Mouse (Mus musculus) spleen, postnatal 4 days (tissue): ENCODE results near the gene Hlcs.

ENCODE experiments used
- DNase-seq, 2 experiments: peaks; one replicate each; pipeline ENCODE4 v3.0.0; 2022; ENCODE audit warnings: low spot score in 2 of 2

The Hlcs gene

DNA sequence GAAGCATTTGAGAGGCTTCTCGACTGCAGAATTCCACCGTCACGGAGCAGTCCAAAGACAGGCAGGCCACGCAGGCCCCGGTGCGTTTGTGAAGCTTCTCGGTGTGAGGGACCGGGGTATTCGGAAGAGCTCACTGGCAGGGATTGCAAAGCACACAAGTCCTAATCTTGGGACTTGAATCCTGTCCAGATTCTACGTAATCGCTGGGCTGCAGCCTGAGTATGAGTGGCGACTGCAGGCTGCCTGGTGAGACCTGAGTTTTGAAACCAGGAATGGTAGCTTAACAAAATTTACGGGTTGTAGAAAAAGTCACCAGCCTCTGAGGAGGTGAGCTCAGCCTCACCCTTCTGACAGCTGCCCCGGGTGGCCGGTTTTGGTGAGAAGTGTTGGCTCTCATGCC, 64.7 kb downstream of the Hlcs start:
- no peak for DNase-seq

- no peak for DNase-seq
Measured at GRCm38 (mm10) chr16:94246976-94247375, 66.4 kb downstream of the Hlcs start.

GRCm38 (mm10) chr16:94246058-94246784, 67.2 kb downstream of the Hlcs start:
- DNase-seq = peak in 1 of 2 experiments; percentile 44

DNA sequence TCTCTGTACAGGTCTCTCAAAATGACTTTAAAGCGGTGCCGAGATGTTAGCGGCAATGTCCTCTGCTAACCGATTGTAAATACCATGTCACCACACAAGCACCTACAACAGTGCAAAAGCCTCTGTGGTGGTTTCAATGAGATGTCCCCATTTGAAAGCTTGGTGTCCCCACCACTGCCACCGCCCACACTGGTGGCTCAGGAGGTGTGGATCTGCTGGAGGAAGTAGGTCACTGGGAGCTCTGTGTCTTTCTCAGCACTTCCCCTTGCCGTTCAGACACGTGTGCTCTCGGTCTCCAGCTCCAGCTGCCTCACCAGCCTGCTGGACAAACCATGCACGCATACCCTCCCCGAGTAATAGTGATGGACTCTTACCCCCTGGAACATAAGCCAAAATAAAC, 72.2 kb downstream of the Hlcs start:
- peak in 1 of 2 experiments; percentile 42 for DNase-seq

GRCm38 (mm10) chr16:94240190-94240589, 73.2 kb downstream of the Hlcs start:
- DNase-seq = no peak

DNA sequence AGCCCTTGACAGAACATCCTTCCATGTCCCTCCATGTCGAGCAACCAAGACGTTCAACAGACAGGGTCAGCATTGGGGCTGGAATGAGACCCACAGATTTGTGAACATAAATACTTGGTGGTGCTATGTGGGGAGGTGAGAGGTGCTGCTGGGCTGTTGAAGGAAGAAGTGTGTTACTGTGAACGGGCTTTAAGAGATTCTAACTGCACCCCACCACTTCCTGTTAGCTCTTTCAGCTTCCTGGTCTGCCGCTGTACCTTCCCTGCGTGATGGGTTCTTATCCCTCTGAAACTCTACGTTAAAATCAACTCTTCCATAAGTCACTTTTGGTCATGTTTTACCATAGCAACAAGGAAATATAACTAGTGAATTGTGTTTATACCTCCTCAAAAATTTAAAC, 73.8 kb downstream of the Hlcs start:
- no peak for DNase-seq

GRCm38 (mm10) chr16:94239146-94239545, 74.2 kb downstream of the Hlcs start:
- DNase-seq = no peak

DNA sequence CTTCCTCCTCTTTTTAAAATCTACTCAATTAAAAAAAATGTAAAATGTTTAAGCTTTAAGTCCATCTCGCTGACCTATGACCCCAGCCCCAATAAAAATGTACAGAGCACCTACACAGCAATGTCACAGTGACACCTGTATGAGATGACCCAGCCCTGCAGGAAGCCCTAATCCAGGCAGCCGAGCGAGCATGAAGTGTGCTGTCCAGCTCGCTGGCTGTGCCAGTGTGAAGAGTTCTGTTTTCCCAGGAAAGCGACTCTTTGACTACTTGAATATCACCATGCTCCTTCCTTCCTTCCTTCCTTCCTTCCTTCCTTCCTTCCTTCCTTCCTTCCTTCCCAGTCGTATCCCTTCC, 76.3 kb downstream of the Hlcs start:
- no peak for DNase-seq

GRCm38 (mm10) chr16:94236226-94237129, 76.9 kb downstream of the Hlcs start:
- DNase-seq = no peak

GRCm38 (mm10) chr16:94235718-94236117, 77.7 kb downstream of the Hlcs start:
- DNase-seq = no peak

GRCm38 (mm10) chr16:94234202-94234601, 79.2 kb downstream of the Hlcs start:
- DNase-seq = no peak

GRCm38 (mm10) chr16:94230909-94231575, 82.3 kb downstream of the Hlcs start:
- no peak for DNase-seq

DNA sequence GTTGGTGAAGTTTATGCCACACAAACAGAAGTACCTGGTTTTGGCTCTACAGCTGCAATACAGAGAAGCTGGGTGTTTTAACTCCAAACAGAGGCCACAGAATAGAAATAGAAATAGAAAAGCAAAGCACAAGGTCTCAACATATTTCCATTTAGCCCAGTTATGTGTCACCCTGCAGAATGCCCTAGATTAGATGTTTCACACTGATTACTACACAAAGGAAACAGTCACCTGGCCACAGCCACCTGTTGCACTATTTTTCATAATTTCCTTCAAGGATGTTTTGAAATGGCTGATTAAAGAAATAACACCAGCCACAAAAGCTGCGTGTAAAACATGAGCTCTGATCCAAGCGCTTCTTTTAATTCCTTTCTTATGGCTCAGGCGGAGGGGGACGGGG, 82.9 kb downstream of the Hlcs start:
- DNase-seq = no peak

- no peak for DNase-seq
Measured at GRCm38 (mm10) chr16:94229890-94230289, 83.5 kb downstream of the Hlcs start.

DNA sequence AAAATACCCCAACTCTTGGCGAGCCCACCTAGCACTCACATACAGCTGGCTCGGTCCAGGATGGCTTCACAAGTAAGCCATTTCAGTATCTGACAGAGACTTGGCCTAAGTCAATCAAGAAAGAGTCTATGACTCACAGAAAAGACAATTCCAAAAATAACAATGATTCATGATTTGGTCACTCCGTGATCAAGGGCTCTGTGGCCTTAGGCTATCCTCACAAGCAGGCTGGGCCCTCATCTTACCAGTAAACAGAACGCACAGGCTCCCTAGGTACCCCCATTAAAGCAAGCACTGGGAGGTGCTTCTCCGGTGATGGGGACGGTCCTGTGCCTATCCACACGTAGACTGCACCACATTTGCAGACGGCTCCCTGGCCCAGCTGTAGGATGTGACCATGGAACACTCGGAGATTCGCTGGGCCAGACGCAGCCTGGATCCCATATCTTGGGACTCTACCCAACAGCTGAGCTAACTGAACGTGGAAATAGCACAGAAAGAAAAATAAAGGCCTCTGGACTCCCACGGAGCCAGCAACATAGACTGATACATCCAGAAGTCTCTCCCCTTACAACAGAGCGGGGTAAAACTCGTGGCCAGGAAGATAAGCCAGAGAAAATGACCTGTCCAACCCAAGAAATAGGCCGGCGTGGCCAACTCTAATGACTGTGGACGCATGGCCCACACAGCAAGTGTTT, 84.4 kb downstream of the Hlcs start:
- no peak for DNase-seq

GRCm38 (mm10) chr16:94227328-94228018, 85.9 kb downstream of the Hlcs start:
- DNase-seq = no peak

DNA sequence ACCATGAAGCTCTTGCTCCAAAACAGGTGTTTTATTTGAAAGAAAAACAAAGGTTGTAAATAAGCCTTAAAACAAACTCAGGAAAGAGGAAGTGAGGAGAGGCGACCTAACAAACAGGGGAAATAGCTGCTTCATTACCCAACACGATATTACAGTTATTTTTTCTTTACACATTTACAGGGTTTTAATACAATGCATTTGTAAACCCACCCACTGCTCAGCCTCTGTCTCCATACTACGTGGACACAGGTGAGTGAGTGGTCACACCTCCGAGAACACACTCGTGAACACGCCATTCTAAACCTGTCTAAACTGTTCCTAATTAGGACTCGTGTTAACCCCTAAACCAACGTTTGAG, 90.0 kb downstream of the Hlcs start:
- no peak for DNase-seq

DNA sequence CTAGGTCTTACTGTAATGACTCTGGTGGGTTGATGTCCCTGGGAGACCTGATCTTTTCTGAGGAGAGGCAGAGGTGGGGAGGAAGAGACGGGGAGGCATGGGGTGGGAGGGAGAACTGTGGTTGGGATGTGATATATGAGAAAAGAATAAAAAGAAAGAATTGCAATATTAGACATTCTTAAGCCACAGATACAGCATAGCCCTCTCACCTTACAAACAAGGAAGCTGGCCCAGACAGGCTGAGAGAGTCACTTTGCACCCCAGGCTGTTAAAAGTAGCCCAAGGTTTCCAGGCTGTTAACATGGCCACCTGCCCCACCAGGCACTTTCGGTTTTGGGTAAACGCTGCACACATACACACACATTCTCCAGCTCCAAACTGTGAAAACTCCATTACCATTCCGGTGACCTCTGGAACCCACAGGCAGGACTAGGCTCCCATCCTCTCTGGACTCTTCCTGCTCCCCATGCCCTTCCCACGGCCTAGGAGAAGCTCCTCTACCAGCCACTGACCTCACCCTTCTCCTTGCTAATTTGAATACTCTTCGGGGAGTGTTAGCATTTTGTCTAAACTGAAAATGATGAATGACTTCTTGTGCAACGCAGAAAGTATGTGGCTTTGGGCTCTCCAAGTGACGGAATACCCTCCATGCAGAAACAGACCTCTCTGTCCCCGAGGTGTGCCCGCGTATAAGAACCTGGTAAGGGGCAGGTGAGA, 90.6 kb downstream of the Hlcs start:
- DNase-seq = peak in 1 of 2 experiments; percentile 29

- DNase-seq = no peak
Measured at GRCm38 (mm10) chr16:94210689-94211357, 102.5 kb downstream of the Hlcs start.

DNA sequence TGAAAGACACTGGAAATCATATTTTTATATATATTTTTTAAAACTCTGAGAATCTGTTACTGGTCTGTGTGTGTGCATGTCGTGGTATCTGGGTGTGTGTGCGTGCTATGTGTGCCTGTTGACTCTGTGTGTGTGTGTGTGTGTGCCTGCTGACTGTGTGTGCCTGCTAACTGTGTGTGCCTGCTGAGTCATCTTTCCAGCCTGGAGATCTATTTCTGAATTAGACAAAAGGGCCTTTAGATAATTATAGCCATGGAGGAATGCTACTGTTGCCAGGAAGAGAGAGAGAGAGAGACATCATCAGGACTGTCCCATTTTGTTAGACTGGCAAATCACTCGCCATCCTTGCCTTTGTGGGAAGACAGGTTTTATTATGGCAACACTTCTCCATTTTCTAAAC, 103.7 kb downstream of the Hlcs start:
- DNase-seq = no peak
